Mouse (Mus musculus) heart, embryonic 10.5 days (tissue): ENCODE results near the gene Glt6d1. TPM values are rescaled to one million over a fixed set of nuclear protein-coding genes. Genes with fewer than 3 reads are reported as not detected.

Experiments
- polyA plus RNA-seq: library from polyadenylated mRNA; unstranded; fragments of >200 nt; fragmentation: Nextera tagmentation; extraction: Ambion mirVana; gene quantifications from 2 replicates; pipeline ENCODE4 v1.2.1, GENCODE M21; 2016

Glt6d1 gene
- polyA plus RNA-seq, 1 experiment from 2014 or later, result not detected

Other genes starting within 250 kb of the Glt6d1 start
- 1.6 and 3.7 TPM in 2 replicates for gene Mamdc4, start 241.0 kb downstream of the Glt6d1 start, polyA plus RNA-seq
- gene Phpt1, start 240.6 kb downstream of the Glt6d1 start, polyA plus RNA-seq, result 160 and 170 TPM in 2 replicates
- gene Ajm1, start 234.1 kb downstream of the Glt6d1 start, polyA plus RNA-seq, result 0.08 TPM in 1 of 2 replicates, not detected in the other
- 57.9 and 69.6 TPM in 2 replicates for gene Rabl6, start 207.3 kb downstream of the Glt6d1 start, polyA plus RNA-seq
- 0.07 and 0.21 TPM in 2 replicates for gene Ccdc183, start 198.2 kb downstream of the Glt6d1 start, polyA plus RNA-seq
- 14.9 and 18.5 TPM in 2 replicates for gene Tmem141, start 193.8 kb downstream of the Glt6d1 start, polyA plus RNA-seq
- 0.26 and 1.5 TPM in 2 replicates for gene Fcna, start 187.8 kb downstream of the Glt6d1 start, polyA plus RNA-seq
- not detected in 2 replicates for gene Lcn8, start 162.7 kb downstream of the Glt6d1 start, polyA plus RNA-seq
- not detected in 2 replicates for gene Lcn5, start 157.9 kb downstream of the Glt6d1 start, polyA plus RNA-seq
- not detected in 2 replicates for gene Lcn6, start 139.1 kb downstream of the Glt6d1 start, polyA plus RNA-seq
- gene Lcn10, start 133.1 kb downstream of the Glt6d1 start, polyA plus RNA-seq, result not detected in 2 replicates
- not detected in 2 replicates for gene Obp2a, start 115.8 kb downstream of the Glt6d1 start, polyA plus RNA-seq
- gene Bmyc, start 109.1 kb downstream of the Glt6d1 start, polyA plus RNA-seq, result 53.4 and 65.8 TPM in 2 replicates
- gene Obp2b, start 78.8 kb downstream of the Glt6d1 start, polyA plus RNA-seq, result not detected in 2 replicates
- not detected in 2 replicates for gene Lcn3, start 50.3 kb downstream of the Glt6d1 start, polyA plus RNA-seq
- gene Lcn11, start 38.8 kb downstream of the Glt6d1 start, polyA plus RNA-seq, result not detected in 2 replicates
- not detected in 2 replicates for gene Gm13539, start 33.6 kb downstream of the Glt6d1 start, polyA plus RNA-seq
- gene Lcn9, start 7.3 kb upstream of the Glt6d1 start, polyA plus RNA-seq, result not detected in 2 replicates
- gene Sohlh1, start 31.4 kb upstream of the Glt6d1 start, polyA plus RNA-seq, result not detected in 2 replicates
- gene Kcnt1, start 47.9 kb upstream of the Glt6d1 start, polyA plus RNA-seq, result 0.06 TPM in 1 of 2 replicates, not detected in the other
- 13.4 and 13.9 TPM in 2 replicates for gene Camsap1, start 167.4 kb upstream of the Glt6d1 start, polyA plus RNA-seq
- 116 and 127 TPM in 2 replicates for gene Ubac1, start 205.9 kb upstream of the Glt6d1 start, polyA plus RNA-seq